In the genomic region with DNA sequence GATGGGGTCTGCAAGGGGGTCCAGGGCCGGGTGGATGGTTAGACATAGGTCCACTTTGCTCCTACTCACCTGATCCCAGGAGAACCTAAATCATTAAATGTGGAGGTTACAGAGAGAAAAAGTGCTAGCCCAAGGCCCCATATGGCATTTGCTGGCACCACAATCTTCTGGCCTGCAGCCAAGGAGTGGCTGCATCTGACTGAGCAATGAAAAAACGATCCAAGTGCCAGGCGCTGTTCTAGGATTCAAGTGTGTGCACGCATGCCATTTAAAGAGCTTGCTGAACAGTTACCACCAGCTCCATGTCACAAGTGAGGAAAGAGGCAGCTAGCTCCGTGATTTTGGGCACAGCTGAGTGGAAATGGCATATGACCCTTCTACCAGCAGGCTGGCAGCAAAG, we compare ENCODE assay signal across 9 mouse cellular contexts. TPM values are rescaled to one million over a fixed set of nuclear protein-coding genes. Genes with fewer than 3 reads are reported as not detected.
DNase-seq lines count a peak whose midpoint lies in the region; ATAC-seq and TF ChIP-seq lines count a peak whose summit lies in the region.
"Had no signal": no experiment of that assay in that cellular context is flagged by ENCODE, and none has a peak within 500 bp of the region (broad histone marks: within the 10 kb centered on the region; RNA-seq: fewer than 3 reads in every experiment).

No protein-coding gene starts in this region.

- H3K9me3 ChIP-seq in kidney, embryonic 15.5 days (replicated peaks), result no peaks in the 10 kb centered on the region

- no peak overlapping the region for H3K9ac ChIP-seq in kidney, embryonic 15.5 days
- H3K9ac ChIP-seq: liver, embryonic 14.5 days had no signal

- H3K4me3 ChIP-seq in kidney, adult 2 months (ENCODE audit: insufficient read depth, low read depth, low read length), result no peak overlapping the region
- H3K4me3 ChIP-seq in kidney, embryonic 15.5 days (replicated peaks), result no peak overlapping the region

- 32% methylated on average over 5 of the region's 5 CpGs for WGBS in kidney, adult 2 months
- 68% methylated on average over 5 of the region's 5 CpGs for WGBS in kidney, embryonic 15.5 days

- H3K4me1 ChIP-seq in kidney, adult 2 months (ENCODE audit: control insufficient read depth, insufficient read depth, low read length), result no peaks in the 10 kb centered on the region
- H3K4me1 ChIP-seq in kidney, embryonic 15.5 days, result peaks cover 9% of the 10 kb centered on the region

- no peak for ATAC-seq in kidney, embryonic 15.5 days (replicated peaks; ENCODE audit: low FRiP score)

- H3K36me3 ChIP-seq in kidney, adult 2 months (ENCODE audit: control insufficient read depth, insufficient read depth, low read length), result no peaks in the 10 kb centered on the region
- H3K36me3 ChIP-seq in kidney, embryonic 15.5 days, result no peaks in the 10 kb centered on the region

- TF ChIP-seq CTCF in kidney, adult 2 months (conservative IDR thresholded peaks at IDR 0.05; ENCODE audit: insufficient read depth, insufficient read length, low read depth, low read length), result no peak

- no peak overlapping the region for H3K4me2 ChIP-seq in kidney, embryonic 15.5 days

- H3K27ac ChIP-seq in kidney, adult 2 months (ENCODE audit: insufficient read depth, low read depth, low read length), result no peak overlapping the region
- H3K27ac ChIP-seq in kidney, embryonic 15.5 days, result no peak overlapping the region
- H3K27ac ChIP-seq: liver, embryonic 14.5 days had no signal

- H3K27me3 ChIP-seq in kidney, adult 2 months (replicated peaks; ENCODE audit: control insufficient read depth, insufficient read depth, low read length), result no peaks in the 10 kb centered on the region
- H3K27me3 ChIP-seq in kidney, embryonic 15.5 days, result no peaks in the 10 kb centered on the region

- no peak for TF ChIP-seq POLR2A in kidney, adult 2 months (IDR thresholded peaks at IDR 0.05; ENCODE audit: low read depth, low read length)

- peak; percentile 81 for DNase-seq in kidney, adult 2 months
- peak; percentile 84 for DNase-seq in adrenal gland, postnatal 10 days
- DNase-seq in cerebellum, postnatal 36 days, result peak; percentile 98 to 99
- peak; percentile 81 to 83 for DNase-seq in layer of hippocampus, postnatal 10 days (ENCODE audit: low spot score in 2 of 2)
- peak; percentile 80 for DNase-seq in right cerebral cortex, postnatal 14 days
- DNase-seq in spleen, postnatal 14 days (ENCODE audit: low spot score in 2 of 2), result no peak
- DNase-seq in spleen, postnatal 36 days (ENCODE audit: low spot score in 2 of 2), result no peak

RNA-seq across cellular contexts. Expression of gene Ghrhr, which starts 23.8 kb away (rescaled TPM):
- 0.36 and 0.61 TPM in 2 replicates for polyA plus RNA-seq in kidney, adult 2 months (2012; rRNA removed)
- polyA plus RNA-seq in kidney, embryonic 15.5 days (2015; fragmentation: Nextera tagmentation; extraction: Ambion mirVana), result 0.05 TPM in 1 of 2 replicates, not detected in the other
- total RNA-seq in adrenal gland, postnatal 10 days (2021), result not detected
- total RNA-seq in layer of hippocampus, postnatal 10 days (2021), result not detected

RNA-seq across cellular contexts. Expression of gene Adcyap1r1, which starts 51.9 kb away (rescaled TPM):
- 1.8 and 2.2 TPM in 2 replicates for polyA plus RNA-seq in kidney, adult 2 months (2012; rRNA removed)
- polyA plus RNA-seq in kidney, embryonic 15.5 days (2015; fragmentation: Nextera tagmentation; extraction: Ambion mirVana), result 3.1 and 3.4 TPM in 2 replicates
- total RNA-seq in adrenal gland, postnatal 10 days (2021), result 10 to 100 TPM; 28.8 to 37.0 TPM
- 100 to 1,000 TPM; 162 to 166 TPM for total RNA-seq in layer of hippocampus, postnatal 10 days (2021)

Comparison
In these comparisons a context has a peak if more than half of its experiments do, and no peak if none do; other contexts are left out.
1. DNase-seq: peak in kidney, adult 2 months (single experiment), adrenal gland, postnatal 10 days (single experiment), cerebellum, postnatal 36 days (2 of 2), layer of hippocampus, postnatal 10 days (2 of 2) and right cerebral cortex, postnatal 14 days (single experiment); none in spleen, postnatal 14 days (0 of 2) and spleen, postnatal 36 days (0 of 2).
2. RNA of gene Adcyap1r1, which starts 51.9 kb away (total RNA-seq): 162 to 166 TPM in layer of hippocampus, postnatal 10 days; 28.8 to 37.0 TPM in adrenal gland, postnatal 10 days; every median in the first group is over 4 times any median in the second.